Mouse (Mus musculus): ENCODE measurements around the gene Nr1i2. TPM values are rescaled to one million over a fixed set of nuclear protein-coding genes. Genes with fewer than 3 reads are reported as not detected.
"Not testable (repeated sequence)": the region's sequence is repeated elsewhere in the genome, so short reads cannot be mapped to it uniquely, and the experiment has no call there.

The Nr1i2 gene
- total RNA-seq (2014; fragmentation: Nextera tagmentation) (0.26 TPM in 1 of 2 replicates, not detected in the other), total RNA-seq (2017) (not detected in 2 replicates)

- no peak for ATAC-seq (replicated peaks; ENCODE audit: poor library complexity, severe bottlenecking)
These were observed at the start of gene Nr1i2 for GRCm38 (mm10) chr16:38294685-38295348. TSS of gene Nr1i2 (minus strand) at chr16:38294824.

DNA sequence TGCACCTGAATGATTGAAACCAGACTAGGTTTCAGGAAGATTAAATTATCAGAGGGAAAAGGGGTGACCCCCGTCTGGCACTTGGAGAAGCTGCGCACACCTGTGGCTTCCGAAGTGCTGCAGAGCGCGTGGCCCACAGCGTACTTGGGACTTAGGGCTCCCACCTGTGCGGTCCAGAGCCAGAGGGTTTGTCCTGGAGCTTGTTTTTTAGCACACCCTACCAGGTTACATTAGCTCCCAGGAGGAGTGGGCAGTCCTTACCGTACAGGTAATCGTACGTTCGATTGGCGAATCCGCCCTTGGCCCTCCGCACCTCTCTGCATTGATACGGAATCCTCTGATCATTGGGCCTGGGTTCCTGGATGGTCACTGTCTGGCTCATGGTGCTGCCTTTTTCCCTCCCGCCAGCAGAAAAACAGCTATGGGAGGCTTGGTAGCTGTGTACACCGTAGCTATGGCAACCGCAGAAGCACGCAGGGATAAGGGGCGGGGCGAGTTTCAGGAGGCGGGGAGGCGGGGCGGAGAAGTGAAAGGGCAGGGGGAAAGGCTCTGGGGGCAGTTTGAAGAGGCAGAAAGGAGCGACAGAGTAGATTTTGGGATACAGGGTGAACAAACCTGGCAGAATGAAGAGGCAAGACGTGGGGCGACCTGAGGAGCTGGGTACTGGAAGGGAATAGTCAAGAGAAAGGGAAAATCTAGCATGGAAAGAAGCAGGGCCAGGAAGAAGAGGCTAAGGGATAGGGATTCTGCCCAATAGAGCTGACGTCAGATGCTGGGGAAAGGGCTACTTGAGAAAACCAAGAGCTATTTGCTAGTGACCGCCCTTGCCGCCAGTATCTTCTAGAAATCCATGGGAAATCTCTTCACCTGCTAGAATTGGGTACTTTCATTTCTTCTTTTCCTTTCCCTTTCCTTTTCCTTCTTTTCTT is 47.0 kb upstream of the Nr1i2 start, which contains the start of gene Maats1:
TSS of gene Maats1 (minus strand) at position 748 of the 929 bp plus-strand sequence.
- ATAC-seq (replicated peaks; ENCODE audit: poor library complexity, severe bottlenecking) = peak; percentile 95

DNA sequence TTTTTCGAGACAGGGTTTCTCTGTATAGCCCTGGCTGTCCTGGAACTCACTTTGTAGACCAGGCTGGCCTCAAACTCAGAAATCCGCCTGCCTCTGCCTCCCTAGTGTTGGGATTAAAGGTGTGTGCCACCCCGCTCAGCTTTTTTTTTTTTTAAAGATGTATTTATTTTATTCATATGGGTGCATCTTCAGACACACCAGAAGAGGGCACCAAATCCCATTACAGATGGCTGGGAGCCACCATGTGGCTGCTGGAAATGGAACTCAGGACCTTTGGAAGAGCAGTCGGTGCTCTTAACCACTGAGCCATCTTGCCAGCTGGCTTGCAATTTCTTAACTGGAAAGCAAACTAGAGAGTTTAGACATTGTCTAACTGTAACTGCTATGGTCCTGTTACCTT is 43.5 kb upstream of the Nr1i2 start:
- not testable (repeated sequence) for ATAC-seq (replicated peaks; ENCODE audit: poor library complexity, severe bottlenecking)

DNA sequence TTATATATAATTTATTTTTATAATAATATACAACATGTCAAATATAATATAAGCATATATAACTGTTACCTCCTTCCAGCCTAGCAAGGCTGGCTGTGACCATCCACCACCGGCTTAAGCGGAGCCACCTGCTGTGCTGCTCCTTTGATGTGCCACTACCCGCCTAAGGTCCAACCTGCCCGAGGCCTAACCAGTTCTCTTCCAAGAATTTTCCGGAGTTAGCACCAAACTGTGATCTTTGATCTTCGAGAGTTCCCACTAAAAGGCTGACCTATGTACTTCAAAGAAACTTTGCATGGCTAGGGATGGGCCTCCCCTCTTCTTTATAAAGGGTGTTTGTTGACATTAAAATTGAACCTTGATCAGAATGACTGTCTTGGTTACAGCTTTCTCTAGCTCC is 39.8 kb upstream of the Nr1i2 start:
- no peak for ATAC-seq (replicated peaks; ENCODE audit: poor library complexity, severe bottlenecking)

DNA sequence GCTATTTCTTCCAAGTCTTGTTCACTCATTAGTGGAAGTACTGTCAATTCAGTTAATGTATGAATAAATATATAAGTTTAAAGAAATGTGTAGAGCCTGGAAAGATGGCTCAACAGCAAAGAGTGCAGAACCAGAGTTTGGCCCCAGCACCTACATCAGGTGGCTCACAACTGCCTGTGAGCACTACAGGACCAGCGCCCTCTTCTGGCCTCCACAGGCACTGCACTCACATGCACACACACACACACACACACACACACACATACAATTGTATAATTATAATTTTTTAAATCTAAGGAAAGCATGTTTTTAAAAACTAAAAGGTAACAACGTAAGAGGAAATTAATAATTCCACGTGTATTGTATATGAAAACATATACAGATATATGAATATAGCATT is 34.7 kb upstream of the Nr1i2 start:
- ATAC-seq (replicated peaks; ENCODE audit: poor library complexity, severe bottlenecking) = no peak

DNA sequence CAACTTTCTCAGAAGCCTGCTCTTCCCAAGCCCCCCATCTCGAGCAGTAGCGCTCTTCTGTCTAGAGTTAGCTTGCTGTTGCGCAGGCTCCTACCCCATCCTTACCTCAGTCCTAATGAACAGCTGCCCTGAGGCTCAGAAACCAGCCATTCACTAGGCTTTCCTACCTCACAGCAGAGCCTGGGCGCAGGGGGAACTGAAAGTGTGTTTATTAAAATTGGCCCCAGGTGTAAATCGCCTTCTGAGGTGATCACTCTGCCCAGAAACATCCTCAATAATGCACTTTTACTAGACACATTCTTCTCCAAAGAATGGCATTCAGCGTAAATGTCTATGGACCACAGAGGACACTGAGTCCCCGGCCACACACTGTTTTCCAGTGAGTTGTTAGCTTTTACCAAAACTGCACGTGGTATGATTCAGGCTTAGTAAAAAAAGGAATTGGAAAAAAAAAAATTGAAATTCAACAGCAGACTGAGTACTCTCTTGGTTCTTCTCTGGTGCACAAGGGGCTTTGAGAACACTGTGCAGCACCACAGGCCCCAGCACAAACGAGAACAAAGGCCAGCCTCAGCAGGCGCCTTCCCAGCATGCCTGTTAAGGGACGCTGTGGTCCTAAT is 32.3 kb upstream of the Nr1i2 start:
- ATAC-seq (replicated peaks; ENCODE audit: poor library complexity, severe bottlenecking) = no peak

- ATAC-seq (replicated peaks; ENCODE audit: poor library complexity, severe bottlenecking) = no peak
These were observed 29.7 kb upstream of the Nr1i2 start for GRCm38 (mm10) chr16:38324311-38324710.

DNA sequence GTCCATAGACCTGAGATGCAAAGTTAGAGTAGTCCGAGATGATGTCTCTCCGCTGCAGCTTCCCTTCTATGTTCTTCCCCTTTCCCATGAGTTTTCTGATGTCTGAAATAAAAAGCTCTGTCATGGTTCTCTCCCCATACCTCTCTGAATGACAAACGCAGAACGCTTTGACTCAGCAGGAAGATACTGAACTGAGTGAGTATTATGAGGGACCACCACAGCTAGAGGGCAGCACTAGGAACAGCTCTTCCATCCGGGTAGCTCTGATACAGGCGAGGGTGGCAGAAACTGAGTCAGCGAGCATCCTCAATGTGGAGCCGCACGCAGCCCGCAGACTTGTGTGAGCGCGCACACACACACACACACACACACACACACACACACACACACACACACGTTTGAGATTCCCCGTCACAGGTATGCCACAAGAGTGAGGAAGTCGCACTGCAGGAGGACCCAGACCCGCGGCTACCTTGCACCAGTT is 26.9 kb upstream of the Nr1i2 start:
- peak; percentile 91 for ATAC-seq (replicated peaks; ENCODE audit: poor library complexity, severe bottlenecking)

GRCm38 (mm10) chr16:38319087-38319486 is 24.5 kb upstream of the Nr1i2 start:
- ATAC-seq (replicated peaks; ENCODE audit: poor library complexity, severe bottlenecking) = no peak

DNA sequence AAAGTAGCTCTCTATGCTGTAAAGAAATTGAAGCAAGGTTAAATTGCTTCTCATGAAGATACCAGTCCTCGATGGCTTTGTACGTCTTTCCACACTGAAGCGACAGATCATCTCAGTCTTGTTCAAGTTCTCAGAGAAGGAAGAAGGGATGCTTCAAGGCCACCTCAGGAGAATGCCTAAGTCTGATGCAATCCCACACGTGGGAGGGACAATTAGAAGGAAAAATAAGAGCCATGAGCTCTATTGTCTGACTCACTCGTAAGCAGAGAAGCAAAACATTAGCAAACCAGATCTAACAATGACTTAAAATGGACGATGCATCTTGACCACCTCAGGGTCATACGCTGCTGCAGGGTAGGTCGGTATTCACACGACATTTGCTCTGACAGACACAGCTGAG is 23.9 kb upstream of the Nr1i2 start:
- no peak for ATAC-seq (replicated peaks; ENCODE audit: poor library complexity, severe bottlenecking)

- no peak for ATAC-seq (replicated peaks; ENCODE audit: poor library complexity, severe bottlenecking)
These were observed 13.6 kb upstream of the Nr1i2 start for GRCm38 (mm10) chr16:38308195-38308594.

DNA sequence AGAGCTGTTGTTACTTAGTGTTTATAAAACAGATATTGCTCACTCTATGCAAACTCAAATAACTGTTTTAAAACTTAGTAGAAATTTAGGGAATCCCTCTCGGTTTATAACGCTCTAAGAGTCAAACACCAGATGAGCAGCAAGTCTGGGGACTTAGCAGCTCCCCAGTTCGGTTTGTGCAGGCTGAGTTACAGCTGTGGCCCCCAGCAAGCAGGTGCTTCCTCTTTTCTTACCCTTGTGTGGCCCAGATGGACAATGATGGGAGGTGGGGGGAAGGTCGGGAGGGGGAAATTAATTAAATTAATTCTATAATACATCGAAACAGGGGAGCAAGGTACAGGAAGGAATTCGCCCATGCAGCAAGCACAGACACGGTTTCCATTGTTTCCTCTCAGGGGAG is 13.0 kb upstream of the Nr1i2 start:
- ATAC-seq (replicated peaks; ENCODE audit: poor library complexity, severe bottlenecking) = peak; percentile 68

- no peak for ATAC-seq (replicated peaks; ENCODE audit: poor library complexity, severe bottlenecking)
These were observed 12.6 kb upstream of the Nr1i2 start for GRCm38 (mm10) chr16:38307221-38307605.

DNA sequence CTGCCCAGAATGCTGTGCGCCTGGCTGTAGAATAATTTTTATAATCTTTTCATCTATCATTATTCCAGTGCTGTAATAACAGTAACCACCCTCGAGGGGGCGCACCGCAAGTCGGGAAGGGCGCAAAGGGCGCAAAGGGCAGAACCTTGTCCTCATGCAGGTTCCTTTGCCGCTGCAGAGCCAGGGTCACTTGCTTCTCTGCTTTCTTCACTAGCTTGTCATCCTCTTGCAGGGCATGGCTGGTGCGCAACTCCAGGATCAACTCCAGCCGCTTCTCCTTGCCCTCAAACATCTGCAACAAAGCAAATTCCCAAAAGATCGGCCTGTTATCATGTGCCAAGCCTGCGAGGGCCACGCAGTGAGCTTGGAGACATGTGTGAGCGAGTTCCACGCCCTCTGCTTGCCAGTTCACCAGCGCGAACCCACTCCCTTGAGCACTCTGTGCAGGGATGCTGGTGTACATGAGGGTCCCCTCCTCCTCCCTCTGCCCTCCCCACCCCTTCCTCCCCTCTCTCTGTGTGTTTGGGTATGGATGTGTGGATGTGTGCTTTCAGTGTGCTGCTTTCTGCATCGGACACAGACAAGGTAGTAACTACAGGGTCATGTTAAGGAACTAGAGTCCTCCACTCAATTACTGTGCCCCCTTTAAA is 12.1 kb upstream of the Nr1i2 start:
- ATAC-seq (replicated peaks; ENCODE audit: poor library complexity, severe bottlenecking) = no peak; the same call in 1 of the 2 replicates

- no peak for ATAC-seq (replicated peaks; ENCODE audit: poor library complexity, severe bottlenecking)
These were observed 10.0 kb upstream of the Nr1i2 start for GRCm38 (mm10) chr16:38304460-38305194.

DNA sequence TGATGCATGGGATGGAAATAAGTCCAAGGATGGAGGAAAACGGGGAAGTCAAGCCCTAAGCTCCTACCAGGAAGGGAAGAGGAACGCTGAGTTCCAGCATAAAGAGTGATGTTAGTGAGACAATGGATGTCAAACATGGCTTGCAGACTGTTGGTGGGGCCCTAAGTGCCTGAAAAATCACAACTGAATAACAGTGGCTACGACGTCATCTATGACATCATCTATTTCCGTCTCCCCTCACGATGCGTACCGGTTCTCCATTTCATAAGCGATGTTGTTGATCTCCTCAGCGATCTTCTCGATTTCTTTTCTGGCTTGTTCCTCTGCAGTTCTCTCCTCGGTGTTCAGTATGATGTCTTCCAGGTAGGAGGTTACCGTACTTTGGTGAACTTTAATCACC is 7.7 kb upstream of the Nr1i2 start:
- no peak for ATAC-seq (replicated peaks; ENCODE audit: poor library complexity, severe bottlenecking)

GRCm38 (mm10) chr16:38298410-38298809 is 3.8 kb upstream of the Nr1i2 start:
- no peak for ATAC-seq (replicated peaks; ENCODE audit: poor library complexity, severe bottlenecking)

DNA sequence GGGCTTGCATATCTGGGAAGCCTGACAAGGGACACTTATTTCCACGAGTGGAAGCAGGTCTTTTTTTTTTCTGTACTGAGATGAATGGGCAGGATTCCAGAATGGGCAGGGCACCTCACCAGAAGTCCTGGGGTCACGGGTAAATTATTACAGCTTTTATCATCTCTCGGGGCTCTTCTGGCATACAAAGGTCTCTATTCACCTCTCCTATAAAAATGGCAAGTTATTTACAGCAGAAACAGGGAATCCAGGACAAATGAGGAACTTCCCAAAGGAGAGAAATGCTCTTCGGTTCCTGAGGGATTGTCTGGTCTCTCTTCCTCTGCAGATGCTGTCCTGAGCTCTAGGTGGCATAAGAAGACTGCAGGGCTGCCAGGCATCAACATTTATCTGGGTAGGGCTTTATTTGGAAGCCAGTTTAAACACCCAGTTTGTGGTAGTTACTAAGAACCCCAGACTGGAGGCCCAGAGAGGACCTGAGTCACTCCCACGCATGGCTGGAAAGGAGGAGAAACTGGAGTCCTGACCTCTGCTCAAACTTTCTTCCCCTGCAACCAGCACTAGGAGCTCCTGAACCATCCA is 816 bp upstream of the Nr1i2 start:
- ATAC-seq (replicated peaks; ENCODE audit: poor library complexity, severe bottlenecking) = no peak

GRCm38 (mm10) chr16:38290151-38290550 is 4.5 kb downstream of the Nr1i2 start:
- ATAC-seq (replicated peaks; ENCODE audit: poor library complexity, severe bottlenecking) = no peak
